Mouse (Mus musculus): ENCODE data around the gene D17H6S53E.

The D17H6S53E gene

DNA sequence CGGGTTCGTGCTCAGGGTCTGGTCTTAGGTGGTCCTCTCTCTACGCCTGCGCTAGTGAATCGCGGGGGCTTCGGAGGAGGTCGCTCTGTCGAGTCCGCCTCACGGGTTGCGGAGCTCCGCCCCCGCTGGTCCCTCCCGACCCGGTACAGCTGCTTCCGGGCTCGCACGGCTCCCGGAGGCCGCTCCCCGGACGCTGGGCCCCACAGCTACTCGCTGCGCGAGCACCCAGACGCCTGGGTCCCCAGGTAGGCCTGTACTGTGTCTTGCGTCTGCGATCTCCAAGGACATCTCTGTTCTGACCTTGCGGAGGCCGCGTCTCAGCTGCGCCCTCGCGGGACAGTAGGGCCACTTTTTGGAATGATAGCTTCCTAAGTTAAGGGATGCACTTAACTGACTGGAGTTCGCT is at the start of gene D17H6S53E:
TSS of gene D17H6S53E (plus strand) at position 168 of the 406 bp plus-strand sequence.
- DNase-seq: peak; percentile 81 to 88

- no peak for DNase-seq
Observed at GRCm38 (mm10) chr17:35076507-35077176, 49.5 kb upstream of the D17H6S53E start, which contains the start of gene Ly6g6e. TSS of gene Ly6g6e (plus strand) at chr17:35076902.

DNA sequence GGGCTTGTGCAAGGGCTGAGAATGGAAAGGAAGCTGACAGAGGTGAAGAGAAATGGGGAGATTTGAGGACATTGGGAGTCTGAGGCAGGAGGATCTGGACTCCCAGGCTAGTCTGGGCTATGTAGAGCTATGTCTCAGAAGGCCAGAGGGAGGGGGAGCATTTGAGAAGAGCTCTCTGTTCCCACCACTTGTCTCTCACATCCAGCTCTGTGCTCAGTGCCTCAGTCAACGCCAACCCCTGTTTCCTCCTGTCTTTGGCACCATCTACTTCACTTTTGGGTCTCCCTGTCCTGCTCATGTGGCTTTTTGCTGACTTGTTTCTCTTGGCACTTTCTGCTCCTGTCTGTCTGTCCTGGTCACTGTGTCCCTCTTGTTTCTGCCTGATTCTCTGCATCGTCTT is 48.9 kb upstream of the D17H6S53E start:
- DNase-seq: peak in 1 of 2 experiments; percentile 39

GRCm38 (mm10) chr17:35077786-35078233 is 48.4 kb upstream of the D17H6S53E start, which contains the start of gene Ly6g6d:
TSS of gene Ly6g6d (minus strand) at chr17:35078065.
- DNase-seq: peak; percentile 76 to 86

DNA sequence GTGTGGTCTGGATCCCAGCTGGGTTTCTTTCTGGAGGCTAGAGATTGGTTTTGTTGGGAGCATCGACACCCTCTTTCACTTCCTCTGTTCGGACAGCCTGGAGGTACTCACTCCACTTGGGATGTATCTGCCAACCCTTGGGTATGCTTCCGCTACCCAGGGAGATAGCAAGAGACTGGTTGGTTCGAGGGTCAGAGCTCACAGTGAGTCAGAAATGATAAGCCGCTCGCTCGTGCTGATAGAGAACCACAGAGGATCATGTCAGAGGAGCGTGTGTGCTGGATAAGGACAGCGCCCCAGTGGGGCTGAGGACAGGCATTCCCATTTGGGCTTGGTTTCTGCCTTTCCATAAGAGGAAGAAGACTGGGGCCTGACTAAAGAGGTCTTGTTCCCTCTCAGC is 46.4 kb upstream of the D17H6S53E start:
- DNase-seq: no peak

GRCm38 (mm10) chr17:35080248-35080647 is 45.9 kb upstream of the D17H6S53E start:
- no peak for DNase-seq

GRCm38 (mm10) chr17:35080710-35081109 is 45.5 kb upstream of the D17H6S53E start:
- DNase-seq: no peak

DNA sequence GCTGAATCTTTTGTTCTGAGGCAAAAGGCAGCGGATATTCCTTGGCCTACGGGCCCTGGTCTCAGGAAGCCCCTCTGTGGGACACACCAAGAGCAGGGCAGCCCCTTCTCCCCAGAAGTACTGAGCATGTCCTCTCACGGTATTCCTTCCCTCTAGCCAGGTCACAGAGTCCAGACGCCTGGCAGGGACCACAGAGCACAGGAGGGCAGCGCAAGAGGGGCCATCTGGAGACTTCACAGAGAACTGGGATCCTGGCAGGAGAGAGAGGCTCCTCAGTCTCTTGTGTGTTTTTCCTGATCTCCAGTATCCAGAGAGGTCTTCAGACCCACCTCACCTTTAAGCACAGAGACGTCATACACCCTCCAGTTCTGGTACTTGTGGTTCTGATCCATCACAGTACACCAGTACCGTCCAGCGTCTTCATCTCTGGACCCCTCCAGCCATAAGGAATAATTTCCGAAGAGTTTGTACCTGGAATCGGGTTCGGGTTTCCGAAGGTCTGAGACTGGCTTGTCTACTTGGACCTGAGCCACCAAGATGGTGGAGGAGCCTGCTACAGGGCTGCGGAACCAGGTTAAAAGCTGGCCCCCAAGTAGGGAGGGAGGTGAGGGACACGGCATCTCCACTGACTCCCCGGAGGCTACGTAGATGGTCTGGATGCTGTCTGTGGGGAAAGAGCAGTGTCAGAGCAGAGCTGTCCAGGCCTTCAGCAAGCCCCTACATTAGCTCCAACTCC is 43.2 kb upstream of the D17H6S53E start:
- DNase-seq: no peak

DNA sequence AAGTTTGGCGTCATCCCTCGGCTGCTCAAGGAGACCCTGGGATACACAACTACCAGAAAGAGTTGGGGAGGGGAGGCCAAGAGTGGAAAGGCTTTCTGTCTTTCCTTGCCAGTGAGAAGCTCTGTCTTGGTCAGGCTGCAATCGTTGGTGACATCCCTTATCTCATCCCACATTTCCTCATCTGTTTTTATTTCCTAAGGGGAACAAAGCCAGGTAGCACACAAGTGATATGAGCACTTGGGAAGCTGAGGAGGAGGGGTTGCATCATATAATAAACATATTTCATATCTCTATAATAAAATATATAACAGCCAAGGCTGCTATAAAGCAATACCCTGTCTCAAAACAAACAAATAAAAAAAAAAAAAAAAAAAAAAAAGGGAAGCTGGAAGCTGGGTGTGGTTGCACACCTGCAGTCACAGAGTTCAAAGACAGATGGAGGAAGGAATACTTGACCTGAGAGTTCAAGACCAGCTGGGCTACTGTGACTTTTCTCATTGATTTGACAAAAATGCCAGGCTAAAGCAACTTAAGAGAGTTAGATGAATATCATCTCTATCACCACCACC is 42.2 kb upstream of the D17H6S53E start:
- DNase-seq: no peak

GRCm38 (mm10) chr17:35085208-35085865 is 40.8 kb upstream of the D17H6S53E start, which contains the start of gene Ly6g6f:
TSS of gene Ly6g6f (minus strand) at chr17:35085610.
- DNase-seq: no peak

DNA sequence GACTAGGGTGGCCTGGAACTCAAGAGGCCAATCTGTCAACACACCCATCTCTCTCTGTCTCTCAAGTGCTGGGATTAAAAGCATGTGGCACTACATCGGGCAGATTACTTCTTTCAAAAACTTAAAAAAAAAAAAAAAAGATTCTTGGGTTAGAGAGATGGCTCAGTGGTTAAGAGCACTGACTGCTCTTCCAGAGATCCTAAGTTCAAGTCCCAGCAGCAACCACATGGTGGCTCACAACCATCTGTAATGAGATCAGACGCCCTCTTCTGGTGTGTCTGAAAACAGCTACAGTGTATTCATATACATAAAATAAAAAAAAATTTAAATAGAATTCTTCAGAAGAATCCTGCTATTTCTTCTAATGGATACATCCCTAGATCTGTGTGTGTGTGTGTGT is 38.0 kb upstream of the D17H6S53E start:
- no peak for DNase-seq

DNA sequence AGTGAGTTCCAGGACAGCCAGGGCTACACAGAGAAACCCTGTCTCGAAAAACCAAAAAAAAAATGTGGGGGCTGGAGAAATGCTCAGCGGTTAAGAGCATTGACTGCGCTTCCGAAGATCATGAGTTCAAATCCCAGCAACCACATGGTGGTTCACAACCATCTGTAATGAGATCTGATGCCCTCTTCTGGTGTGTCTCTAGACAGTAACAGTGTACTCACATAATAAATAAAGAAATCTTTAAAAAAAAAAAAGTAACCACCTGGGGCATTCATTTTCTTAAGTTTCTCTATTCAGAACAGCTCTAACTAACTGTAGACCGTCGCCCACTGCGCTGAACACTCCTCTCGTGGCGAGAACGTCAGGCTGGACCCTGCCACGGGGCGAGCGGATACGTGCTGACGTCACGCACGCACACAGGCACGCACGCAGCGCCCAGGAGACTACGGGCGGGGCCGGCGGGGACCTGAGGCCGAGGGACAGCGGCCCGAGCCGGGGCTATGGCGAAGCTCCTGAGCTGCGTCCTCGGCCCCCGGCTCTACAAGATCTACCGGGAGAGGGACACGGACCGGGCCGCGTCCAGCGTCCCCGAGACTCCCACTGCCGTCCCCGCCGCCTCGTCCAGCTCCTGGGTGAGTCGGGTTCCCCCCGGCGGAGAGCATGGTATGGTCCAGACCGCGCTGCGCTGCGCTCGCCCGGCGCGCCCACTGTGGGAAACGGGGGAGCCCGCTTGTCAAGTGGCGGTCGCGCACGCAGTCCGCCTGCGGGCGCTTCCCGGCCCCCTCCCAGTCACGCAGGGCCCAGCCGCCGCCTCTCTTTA is 37.1 kb upstream of the D17H6S53E start, which contains the start of gene Abhd16a:
TSS of gene Abhd16a (plus strand) at position 439 of the 820 bp plus-strand sequence.
- DNase-seq: peak; percentile 96 to 98

DNA sequence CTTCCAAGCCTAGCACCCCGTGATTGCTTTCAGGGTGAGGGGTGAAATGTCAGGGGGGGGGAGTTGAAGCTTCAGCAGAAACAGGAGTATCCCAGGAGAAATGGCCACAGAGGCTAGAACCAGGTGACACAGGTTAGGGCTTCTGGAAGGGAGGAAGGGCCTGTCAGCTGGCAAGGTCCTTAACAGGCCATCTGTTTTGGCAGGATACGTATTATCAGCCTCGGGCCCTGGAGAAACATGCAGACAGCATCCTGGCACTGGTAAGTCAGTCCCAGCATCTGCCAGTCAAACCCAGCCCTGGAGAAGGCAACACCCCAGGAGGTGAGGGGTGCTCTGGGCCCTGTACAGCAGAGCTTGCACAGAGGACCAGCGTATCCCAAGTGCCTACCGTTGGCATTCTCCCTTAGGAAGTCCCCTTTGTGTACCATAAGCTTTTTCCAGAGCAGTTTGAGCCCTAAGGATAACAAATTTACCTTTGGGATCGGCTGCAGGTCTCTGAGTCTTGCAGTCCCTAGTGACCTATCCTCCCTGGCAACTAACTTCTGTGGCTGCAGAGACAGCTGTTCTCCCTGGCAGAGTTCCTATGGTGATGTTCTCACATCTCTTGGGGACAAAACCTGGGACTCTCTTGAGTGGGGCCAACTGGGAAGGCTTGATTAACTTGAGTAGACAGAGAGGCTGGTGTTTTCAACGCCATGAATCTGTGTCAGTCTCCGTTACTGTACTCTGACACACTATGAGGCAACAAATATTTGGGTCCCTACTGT is 35.8 kb upstream of the D17H6S53E start:
- no peak for DNase-seq

GRCm38 (mm10) chr17:35092403-35093198 is 33.6 kb upstream of the D17H6S53E start:
- DNase-seq: no peak

DNA sequence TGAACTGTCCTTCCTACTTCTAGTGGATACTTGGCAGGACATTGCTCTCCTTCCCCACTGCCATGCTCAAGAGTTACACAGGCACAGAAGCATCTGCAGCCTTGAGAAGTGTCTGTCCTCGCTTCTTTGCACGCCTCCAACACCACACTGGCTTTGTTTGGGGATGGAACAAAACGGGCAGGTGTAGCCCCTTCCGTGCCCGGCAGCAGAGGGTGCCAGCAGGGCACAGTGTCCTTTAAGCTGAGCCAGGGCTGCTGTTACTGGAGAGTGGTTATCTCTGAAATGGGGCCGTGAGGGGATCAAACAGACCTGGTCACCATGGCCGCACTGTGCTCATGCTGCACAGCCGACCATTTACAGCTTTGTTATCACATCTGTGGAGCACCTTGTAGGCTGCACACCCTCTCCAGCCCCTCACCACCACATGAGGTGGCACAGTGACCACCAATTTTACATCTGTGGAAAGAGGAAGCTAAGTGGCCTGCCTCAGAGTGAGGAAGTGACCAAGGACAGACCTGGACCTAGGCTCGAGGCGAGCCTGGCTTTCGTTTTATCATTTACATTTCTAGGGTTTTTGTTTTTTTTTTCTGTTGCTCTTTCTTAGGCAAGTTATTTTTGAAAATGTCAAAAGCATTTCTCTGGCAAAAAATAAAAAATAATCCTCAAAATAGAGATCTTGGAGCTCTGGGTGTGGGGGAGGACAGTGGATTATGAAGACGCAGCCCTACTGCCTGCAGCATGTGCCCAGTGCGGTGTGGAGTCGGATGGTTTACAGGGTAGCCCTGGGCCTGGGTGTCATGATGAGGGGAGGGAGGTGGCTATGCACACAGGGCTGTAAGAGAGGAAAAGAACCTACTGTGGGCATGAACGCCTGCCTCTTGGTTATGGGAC is 31.5 kb upstream of the D17H6S53E start:
- DNase-seq: no peak

DNA sequence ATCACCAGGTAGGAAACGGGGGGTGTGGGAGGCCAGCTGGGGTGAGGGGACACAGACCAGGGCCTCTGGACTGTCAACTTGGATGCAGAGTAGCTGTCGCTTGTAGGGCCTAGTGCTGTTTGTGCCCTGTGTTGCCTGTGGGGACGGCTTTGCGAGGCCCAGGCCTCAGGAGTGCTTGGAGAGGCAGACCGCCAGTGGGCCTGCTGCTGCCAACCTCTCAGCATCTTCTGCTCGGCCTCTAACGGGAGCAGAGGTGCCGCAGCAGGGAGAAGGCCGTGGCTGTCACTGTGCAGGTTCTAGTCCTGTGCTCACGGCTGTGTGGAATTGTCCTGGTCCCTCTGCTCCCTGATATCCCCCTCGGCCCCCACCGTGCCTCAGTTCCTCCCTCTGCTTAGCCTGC is 29.6 kb upstream of the D17H6S53E start:
- no peak for DNase-seq

DNA sequence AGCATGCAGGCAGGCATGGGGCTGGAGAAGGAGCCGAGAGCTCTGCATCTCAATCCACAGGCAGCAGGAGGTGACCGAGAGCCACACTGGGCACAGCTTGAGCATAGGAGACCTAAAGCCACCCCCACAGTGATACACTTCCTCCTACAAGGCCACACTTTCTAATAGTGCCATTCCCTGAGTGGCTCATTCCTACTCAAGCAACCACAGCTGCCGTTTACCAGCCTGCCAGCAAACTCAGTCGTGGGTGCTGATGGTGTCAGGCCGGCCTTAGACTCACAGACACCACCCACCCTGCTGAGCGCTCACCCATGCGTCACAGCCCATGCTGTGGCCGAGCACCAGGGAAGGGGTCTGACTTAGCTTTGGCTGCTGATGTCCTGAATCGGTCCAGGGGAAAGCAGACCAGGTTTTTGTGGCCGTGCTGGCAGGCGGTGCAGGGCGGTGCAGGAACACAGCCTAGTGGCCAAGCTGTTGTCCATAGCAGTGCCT is 29.0 kb upstream of the D17H6S53E start:
- peak; percentile 69 to 75 for DNase-seq

DNA sequence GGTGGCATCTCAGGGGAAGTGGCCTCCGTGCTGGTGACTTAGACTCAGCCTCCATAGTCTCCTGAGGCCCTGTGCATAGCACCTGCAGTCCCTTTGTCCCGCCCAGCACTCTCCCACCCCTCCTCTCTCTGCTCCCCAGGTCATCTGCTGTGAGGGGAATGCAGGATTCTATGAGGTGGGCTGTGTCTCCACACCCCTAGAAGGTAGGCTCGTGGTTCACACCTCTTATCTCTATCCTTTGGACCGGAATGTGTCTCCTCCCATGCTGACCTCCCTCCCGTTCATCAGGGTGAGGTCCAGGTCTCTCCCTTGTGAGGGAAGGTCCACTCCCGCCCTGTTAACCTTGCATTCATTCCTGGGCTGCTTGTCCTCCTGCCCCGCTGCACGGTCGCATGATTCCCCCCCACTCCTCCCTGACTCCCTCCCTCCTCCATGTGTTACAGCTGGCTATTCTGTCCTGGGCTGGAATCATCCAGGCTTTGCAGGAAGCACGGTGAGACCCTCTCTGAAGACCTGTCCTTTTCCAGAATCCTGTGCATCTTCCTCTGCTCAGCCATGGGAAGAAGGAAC is 25.9 kb upstream of the D17H6S53E start:
- DNase-seq: peak; percentile 60 to 78

- no peak for DNase-seq
Observed at GRCm38 (mm10) chr17:35101161-35101560, 25.0 kb upstream of the D17H6S53E start.

All from kidney, postnatal 4 days (tissue).